Mouse (Mus musculus): ENCODE measurements around the gene Il1f6. TPM values are rescaled to one million over a fixed set of nuclear protein-coding genes. Genes with fewer than 3 reads are reported as not detected.
A peak's percentile ranks its signal among the peaks of the same experiment; 100 is the strongest.
"Not testable (repeated sequence)": the region's sequence is repeated elsewhere in the genome, so short reads cannot be mapped to it uniquely, and the experiment has no call there.

The Il1f6 gene
- total RNA-seq (2012; rRNA removed): not detected in 2 replicates

DNA sequence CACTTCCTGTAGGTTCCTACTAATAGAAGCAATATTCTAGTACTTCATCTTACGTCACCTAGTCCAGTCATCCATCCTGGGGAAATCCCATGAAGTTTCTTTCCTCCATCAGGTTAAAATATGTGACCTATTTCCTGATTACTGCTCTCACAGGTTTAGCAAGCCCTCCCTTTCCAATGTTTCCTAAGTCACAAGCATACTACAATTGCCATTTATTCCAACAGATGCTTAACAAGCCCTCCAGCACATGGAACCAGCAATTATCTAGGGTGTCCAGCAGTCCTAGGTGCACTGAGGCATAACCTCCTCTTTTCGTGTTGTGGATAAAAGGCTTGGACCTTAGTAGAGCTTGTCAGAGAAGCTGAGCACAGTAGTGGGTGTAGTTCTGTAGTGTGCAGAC is at the start of gene Il1f6:
TSS of gene Il1f6 (plus strand) at position 301 of the 400 bp plus-strand sequence.
- TF ChIP-seq ZC3H11A (IDR thresholded peaks at IDR 0.05; ENCODE audit: borderline replicate concordance, low read depth, low read length): no peak
- TF ChIP-seq ZNF384 (IDR thresholded peaks at IDR 0.05; ENCODE audit: low read depth, low read length): no peak
- TF ChIP-seq MAFK (IDR thresholded peaks at IDR 0.05; ENCODE audit: insufficient read depth, low read depth, low read length): no peak
- TF ChIP-seq HCFC1 (IDR thresholded peaks at IDR 0.05; ENCODE audit: borderline replicate concordance, insufficient read depth, low read length): no peak
- no peak for TF ChIP-seq CHD2 (IDR thresholded peaks at IDR 0.05; ENCODE audit: low read depth, low read length)
- Histone ChIP-seq H3K9me3 (ENCODE audit: control insufficient read depth, insufficient read depth, low read depth, low read length) (no peaks in the 10 kb centered on the region), H3K4me3 (ENCODE audit: insufficient read depth in 1 of 2, low read depth in 1 of 2, low read length in 2 of 2, poor library complexity in 1 of 2, severe bottlenecking in 1 of 2) (no peak within 1 kb of the TSS), H3K9ac (ENCODE audit: insufficient read depth, low read depth, low read length, poor library complexity, severe bottlenecking) (no peak within 1 kb of the TSS), H3K4me1 (ENCODE audit: control insufficient read depth in 2 of 2, insufficient read depth in 2 of 2, low read length in 2 of 2, poor library complexity in 1 of 2) (no peaks in the 10 kb centered on the region), H3K36me3 (ENCODE audit: control insufficient read depth, insufficient read depth, low read length, poor library complexity, severe bottlenecking) (no peaks in the 10 kb centered on the region), H3K27ac (ENCODE audit: insufficient read depth, low read depth, low read length, poor library complexity, severe bottlenecking) (no peak within 1 kb of the TSS)
- in situ Hi-C loops (cut with MboI; ENCODE audit: low sequenced_read_pairs in 2 of 2, unreplicated experiment in 2 of 2): no loop called here
- no peak for DNase-seq (ENCODE audit: low read depth, low spot score)

DNA sequence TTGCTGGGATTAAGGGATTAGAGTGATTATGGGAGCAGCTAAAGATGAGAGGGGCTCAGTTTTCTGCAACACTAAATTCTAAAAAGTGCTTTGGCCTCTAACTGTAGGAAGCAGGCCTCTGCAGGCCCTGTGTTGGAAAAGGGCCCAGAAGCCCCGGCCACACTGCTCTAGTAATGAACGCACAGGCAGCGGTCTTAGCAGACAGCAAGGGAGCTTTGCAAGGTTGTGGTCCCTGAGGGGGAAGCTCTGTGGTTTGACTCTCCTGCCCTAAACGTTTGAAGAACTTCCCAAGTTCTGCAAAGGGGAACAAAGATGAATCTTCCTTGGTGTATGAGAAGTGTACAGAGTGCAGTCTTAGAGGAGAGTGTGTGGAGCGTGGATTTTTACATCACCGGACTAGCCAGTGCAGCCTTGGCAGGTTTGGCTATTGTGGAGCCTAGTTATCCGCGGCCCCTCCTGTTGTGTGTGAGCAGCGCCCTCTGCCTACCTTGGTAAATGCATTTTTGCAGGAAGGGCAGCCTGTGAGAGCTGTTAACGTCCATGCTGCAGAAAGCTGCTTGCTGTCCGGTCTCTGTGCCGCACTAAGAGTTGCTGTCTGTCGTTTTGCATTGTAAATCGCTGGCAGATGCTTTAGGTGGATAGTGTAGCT is 33.4 kb upstream of the Il1f6 start:
- H3K36me3 ChIP-seq (ENCODE audit: control insufficient read depth, insufficient read depth, low read length, poor library complexity, severe bottlenecking); H3K9ac ChIP-seq (ENCODE audit: insufficient read depth, low read depth, low read length, poor library complexity, severe bottlenecking); H3K27ac ChIP-seq (ENCODE audit: insufficient read depth, low read depth, low read length, poor library complexity, severe bottlenecking); H3K9me3 ChIP-seq (ENCODE audit: control insufficient read depth, insufficient read depth, low read depth, low read length); in situ Hi-C loops (cut with MboI; ENCODE audit: low sequenced_read_pairs in 2 of 2, unreplicated experiment in 2 of 2); H3K4me1 ChIP-seq (ENCODE audit: control insufficient read depth in 2 of 2, insufficient read depth in 2 of 2, low read length in 2 of 2, poor library complexity in 1 of 2): not testable (repeated sequence)
- peak; percentile 29 for DNase-seq (ENCODE audit: low read depth, low spot score)
- 0 out of 4 replicates have a peak overlapping the region, but pooled peaks of 1 of the 2 experiments have one; percentile 24 for H3K4me3 ChIP-seq (ENCODE audit: insufficient read depth in 1 of 2, low read depth in 1 of 2, low read length in 2 of 2, poor library complexity in 1 of 2, severe bottlenecking in 1 of 2)
- TF ChIP-seq ZC3H11A (IDR thresholded peaks at IDR 0.05; ENCODE audit: borderline replicate concordance, low read depth, low read length): peak; percentile 39; the same call in 1 of the 2 replicates

DNA sequence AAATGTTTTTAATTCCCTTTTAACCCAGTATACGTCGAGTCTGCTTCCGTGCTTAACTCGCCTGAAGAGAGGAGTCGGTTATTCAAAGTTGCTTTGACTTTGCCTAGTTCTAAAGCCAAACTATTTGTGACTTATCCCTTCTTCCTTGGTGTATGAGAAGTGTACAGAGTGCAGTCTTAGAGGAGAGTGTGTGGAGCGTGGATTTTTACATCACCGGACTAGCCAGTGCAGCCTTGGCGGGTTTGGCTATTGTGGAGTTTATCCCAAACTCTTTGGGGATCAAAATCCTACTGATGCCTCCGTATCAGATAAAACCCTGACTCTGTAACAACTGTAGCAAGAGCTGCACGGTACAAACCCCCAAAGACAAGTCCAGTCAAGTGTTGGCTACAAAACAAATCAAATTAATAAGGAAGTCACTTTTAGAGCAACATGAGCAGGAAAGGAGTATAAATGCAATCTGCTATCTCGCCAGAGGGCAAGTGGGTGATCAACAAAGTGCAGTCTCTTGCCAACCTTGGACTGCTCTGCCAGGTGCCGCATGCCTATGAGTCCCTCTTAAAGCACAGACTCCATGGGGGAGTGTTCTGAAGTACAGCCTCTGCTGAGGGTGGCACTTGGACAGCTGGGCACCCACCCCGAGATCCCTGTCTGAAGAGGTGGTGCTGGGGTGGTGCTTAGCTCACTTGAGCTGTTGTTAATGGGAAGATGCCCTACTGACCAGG is 32.6 kb upstream of the Il1f6 start:
- in situ Hi-C loops (cut with MboI; ENCODE audit: low sequenced_read_pairs in 2 of 2, unreplicated experiment in 2 of 2); DNase-seq (ENCODE audit: low read depth, low spot score); H3K4me1 ChIP-seq (ENCODE audit: control insufficient read depth in 2 of 2, insufficient read depth in 2 of 2, low read length in 2 of 2, poor library complexity in 1 of 2); H3K27ac ChIP-seq (ENCODE audit: insufficient read depth, low read depth, low read length, poor library complexity, severe bottlenecking); H3K9ac ChIP-seq (ENCODE audit: insufficient read depth, low read depth, low read length, poor library complexity, severe bottlenecking); H3K36me3 ChIP-seq (ENCODE audit: control insufficient read depth, insufficient read depth, low read length, poor library complexity, severe bottlenecking); H3K9me3 ChIP-seq (ENCODE audit: control insufficient read depth, insufficient read depth, low read depth, low read length): not testable (repeated sequence)
- H3K4me3 ChIP-seq (ENCODE audit: insufficient read depth in 1 of 2, low read depth in 1 of 2, low read length in 2 of 2, poor library complexity in 1 of 2, severe bottlenecking in 1 of 2): 0 out of 4 replicates have a peak overlapping the region, but pooled peaks of 1 of the 2 experiments have one; percentile 24

DNA sequence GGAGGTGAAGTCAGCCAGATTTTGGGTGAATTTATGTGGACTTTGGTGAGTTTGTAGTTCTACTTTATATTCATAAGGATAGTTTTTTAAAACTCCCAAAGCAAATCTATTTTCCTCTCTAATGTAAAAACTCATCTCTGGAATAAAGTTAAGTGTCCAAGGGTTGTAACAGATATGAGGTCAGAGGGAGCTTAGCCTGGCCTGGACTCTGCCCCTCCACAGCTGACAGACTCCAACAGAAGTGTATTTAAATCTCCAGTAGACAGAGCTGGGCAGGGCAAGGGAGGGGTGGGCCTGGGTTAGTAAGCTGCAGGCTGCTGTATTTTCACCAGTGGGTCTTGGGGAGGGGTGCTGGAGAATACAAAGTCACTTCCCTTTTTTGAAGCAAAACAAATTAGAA is 31.1 kb upstream of the Il1f6 start:
- H3K4me3 ChIP-seq (ENCODE audit: insufficient read depth in 1 of 2, low read depth in 1 of 2, low read length in 2 of 2, poor library complexity in 1 of 2, severe bottlenecking in 1 of 2); H3K9ac ChIP-seq (ENCODE audit: insufficient read depth, low read depth, low read length, poor library complexity, severe bottlenecking); in situ Hi-C loops (cut with MboI; ENCODE audit: low sequenced_read_pairs in 2 of 2, unreplicated experiment in 2 of 2); H3K36me3 ChIP-seq (ENCODE audit: control insufficient read depth, insufficient read depth, low read length, poor library complexity, severe bottlenecking); DNase-seq (ENCODE audit: low read depth, low spot score); H3K9me3 ChIP-seq (ENCODE audit: control insufficient read depth, insufficient read depth, low read depth, low read length); H3K27ac ChIP-seq (ENCODE audit: insufficient read depth, low read depth, low read length, poor library complexity, severe bottlenecking); H3K4me1 ChIP-seq (ENCODE audit: control insufficient read depth in 2 of 2, insufficient read depth in 2 of 2, low read length in 2 of 2, poor library complexity in 1 of 2): not testable (repeated sequence)

DNA sequence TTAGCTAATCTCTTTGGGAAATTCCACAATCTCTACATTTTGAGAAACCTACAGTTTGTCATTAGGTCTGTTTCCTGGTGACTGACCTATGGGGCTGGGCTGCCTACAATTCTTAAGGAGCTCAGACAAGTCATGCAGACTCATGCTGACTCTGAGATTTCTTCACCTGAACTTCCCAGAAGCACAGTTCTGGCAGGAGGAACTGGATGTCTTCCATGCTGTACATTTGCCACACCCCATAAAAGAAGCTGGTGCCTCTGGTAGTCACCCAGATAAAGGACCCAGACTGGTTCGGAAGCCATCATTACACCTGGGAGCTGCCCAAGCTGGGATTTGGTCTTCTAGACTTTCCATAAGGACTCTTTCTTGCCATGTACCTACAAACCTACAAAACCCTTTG is 29.0 kb upstream of the Il1f6 start, which contains the start of gene Il1f9:
TSS of gene Il1f9 (plus strand) at position 301 of the 400 bp plus-strand sequence.
- no peak for TF ChIP-seq ZNF384 (IDR thresholded peaks at IDR 0.05; ENCODE audit: low read depth, low read length)
- TF ChIP-seq MAFK (IDR thresholded peaks at IDR 0.05; ENCODE audit: insufficient read depth, low read depth, low read length): no peak
- no peak for TF ChIP-seq HCFC1 (IDR thresholded peaks at IDR 0.05; ENCODE audit: borderline replicate concordance, insufficient read depth, low read length)
- TF ChIP-seq CHD2 (IDR thresholded peaks at IDR 0.05; ENCODE audit: low read depth, low read length): no peak
- TF ChIP-seq ZC3H11A (IDR thresholded peaks at IDR 0.05; ENCODE audit: borderline replicate concordance, low read depth, low read length): no peak
- no peak for DNase-seq (ENCODE audit: low read depth, low spot score)
- H3K4me1 ChIP-seq (ENCODE audit: control insufficient read depth in 2 of 2, insufficient read depth in 2 of 2, low read length in 2 of 2, poor library complexity in 1 of 2): no peaks in the 10 kb centered on the region
- no peak within 1 kb of the TSS for H3K4me3 ChIP-seq (ENCODE audit: insufficient read depth in 1 of 2, low read depth in 1 of 2, low read length in 2 of 2, poor library complexity in 1 of 2, severe bottlenecking in 1 of 2)
- H3K9ac ChIP-seq (ENCODE audit: insufficient read depth, low read depth, low read length, poor library complexity, severe bottlenecking): no peak within 1 kb of the TSS
- H3K9me3 ChIP-seq (ENCODE audit: control insufficient read depth, insufficient read depth, low read depth, low read length): no peaks in the 10 kb centered on the region
- in situ Hi-C loops (cut with MboI; ENCODE audit: low sequenced_read_pairs in 2 of 2, unreplicated experiment in 2 of 2): no loop called here
- H3K36me3 ChIP-seq (ENCODE audit: control insufficient read depth, insufficient read depth, low read length, poor library complexity, severe bottlenecking): no peaks in the 10 kb centered on the region
- H3K27ac ChIP-seq (ENCODE audit: insufficient read depth, low read depth, low read length, poor library complexity, severe bottlenecking): no peak within 1 kb of the TSS
